Mouse (Mus musculus) fibroblast of lung, adult 2 months (primary cell): ENCODE data around the gene Lsm12.

Experiments
- DNase-seq: peaks from one replicate; pipeline ENCODE4 v3.0.0-alpha.2; 2011; ENCODE audit warnings: low read depth

Lsm12 gene

GRCm38 (mm10) chr11:102216056-102216885 is 31.2 kb upstream of the Lsm12 start:
- peak; percentile 66 for DNase-seq

- no peak for DNase-seq
Measured at GRCm38 (mm10) chr11:102215511-102215910, 30.4 kb upstream of the Lsm12 start.

GRCm38 (mm10) chr11:102214430-102215156 is 29.5 kb upstream of the Lsm12 start:
- no peak for DNase-seq

GRCm38 (mm10) chr11:102211936-102212341 is 26.8 kb upstream of the Lsm12 start:
- no peak for DNase-seq

- DNase-seq, result no peak
Measured at GRCm38 (mm10) chr11:102211011-102211410, 25.9 kb upstream of the Lsm12 start.

- no peak for DNase-seq
Measured at GRCm38 (mm10) chr11:102210185-102210584, 25.1 kb upstream of the Lsm12 start.

- DNase-seq, result no peak
Measured at GRCm38 (mm10) chr11:102209742-102210141, 24.6 kb upstream of the Lsm12 start.

GRCm38 (mm10) chr11:102208846-102209245 is 23.8 kb upstream of the Lsm12 start:
- DNase-seq, result no peak

GRCm38 (mm10) chr11:102207825-102208777 is 23.0 kb upstream of the Lsm12 start:
- no peak for DNase-seq

- DNase-seq, result no peak
Measured at GRCm38 (mm10) chr11:102206481-102206880, 21.4 kb upstream of the Lsm12 start.

- DNase-seq, result no peak
Measured at GRCm38 (mm10) chr11:102201408-102201821, 16.3 kb upstream of the Lsm12 start.

- no peak for DNase-seq
Measured at GRCm38 (mm10) chr11:102199856-102200255, 14.8 kb upstream of the Lsm12 start.

GRCm38 (mm10) chr11:102198245-102198644 is 13.1 kb upstream of the Lsm12 start:
- no peak for DNase-seq

- no peak for DNase-seq
Measured at GRCm38 (mm10) chr11:102196018-102196797, 11.1 kb upstream of the Lsm12 start.

- no peak for DNase-seq
Measured at GRCm38 (mm10) chr11:102193657-102194440, 8.8 kb upstream of the Lsm12 start.

GRCm38 (mm10) chr11:102190848-102191247 is 5.8 kb upstream of the Lsm12 start:
- DNase-seq, result no peak

- DNase-seq, result peak; percentile 74
Measured at GRCm38 (mm10) chr11:102189461-102190436, 4.7 kb upstream of the Lsm12 start, which contains the start of gene G6pc3. Gene G6pc3, plus strand, starts transcription at chr11:102189620.

GRCm38 (mm10) chr11:102188980-102189379 is 3.9 kb upstream of the Lsm12 start:
- DNase-seq, result no peak

- DNase-seq, result no peak
Measured at GRCm38 (mm10) chr11:102186235-102186634, 1.1 kb upstream of the Lsm12 start.
